Mouse (Mus musculus) frontal cortex, postnatal 25 days (tissue): ENCODE results near the gene Cacng1.

Source experiments
- DNase-seq, 2 experiments: peaks; one replicate each; pipeline ENCODE4 v3.0.0; 2022; ENCODE audit warnings: low spot score in 2 of 2

The Cacng1 gene

GRCm38 (mm10) chr11:107716332-107716938 is at the start of gene Cacng1:
Gene Cacng1, minus strand, starts transcription at chr11:107716522.
- DNase-seq, result no peak

DNA sequence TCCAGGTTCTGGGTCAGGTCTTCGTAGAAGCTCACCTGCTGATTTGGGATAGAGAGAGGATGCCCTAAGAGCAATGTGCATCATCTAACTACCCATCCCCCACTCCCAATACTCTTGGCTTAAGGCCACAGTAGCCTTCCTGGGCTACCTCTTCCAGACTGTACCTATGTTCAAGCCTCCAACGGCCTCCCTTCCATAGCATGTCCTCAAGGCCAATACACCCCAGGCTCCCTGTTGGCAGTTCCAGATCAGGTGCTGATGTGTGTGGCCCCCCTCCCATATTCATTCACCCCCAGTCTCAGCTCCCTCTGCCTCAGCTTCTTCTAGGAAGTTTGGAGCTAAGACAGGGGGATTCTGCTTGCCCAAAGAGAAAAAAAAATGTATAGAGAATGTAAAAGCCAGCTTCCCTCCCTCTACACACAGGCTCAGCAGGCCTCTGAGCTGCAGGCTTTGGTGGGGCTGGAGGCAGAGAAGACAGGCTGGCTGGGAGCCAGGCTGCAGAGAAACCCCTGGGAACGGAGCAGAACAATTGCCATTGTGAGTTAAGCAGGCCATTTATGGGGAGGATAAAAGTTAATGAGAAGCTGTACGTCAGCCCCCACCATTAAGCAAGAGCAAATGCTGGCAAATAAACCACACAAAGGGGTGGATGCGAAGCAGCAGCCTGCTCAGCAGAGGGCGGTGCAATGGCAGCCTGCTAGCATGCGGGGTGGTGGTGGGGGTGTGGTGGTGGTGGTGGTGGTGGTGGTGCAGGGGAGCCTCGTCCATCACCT is 46.6 kb upstream of the Cacng1 start:
- no peak for DNase-seq

DNA sequence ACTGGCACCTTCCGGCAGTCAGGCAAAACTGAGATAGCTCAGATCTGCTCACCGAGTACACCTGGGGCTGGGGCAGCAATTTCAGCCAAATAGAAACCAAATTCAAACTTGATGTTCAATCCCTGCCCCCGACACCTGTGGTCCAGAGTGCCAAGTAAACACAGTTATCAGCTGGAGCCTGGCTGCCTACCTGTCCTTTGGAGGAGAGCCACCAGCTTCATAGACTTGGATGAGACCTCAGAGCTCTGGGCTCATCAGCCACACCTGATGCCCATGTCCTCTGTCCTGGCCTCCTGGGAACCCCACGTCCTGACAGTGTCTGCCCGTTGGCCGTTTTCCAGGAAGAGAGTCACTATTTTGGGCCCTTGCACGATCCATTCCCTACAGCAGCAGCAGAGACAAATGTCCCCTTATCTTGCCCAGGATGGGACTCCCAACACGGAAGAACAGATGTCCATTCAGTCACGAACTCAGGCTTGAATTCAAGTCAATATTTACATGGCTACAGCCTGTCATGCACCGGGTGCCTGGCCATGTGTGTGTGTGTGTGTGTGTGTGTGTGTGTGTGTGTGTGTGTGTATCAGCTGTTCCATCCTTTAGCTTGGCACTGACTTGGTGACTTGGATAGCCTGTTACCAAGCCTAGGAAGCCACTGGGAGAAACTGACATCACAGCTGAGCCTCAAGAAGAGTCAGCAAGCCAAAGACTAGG is 45.6 kb upstream of the Cacng1 start:
- no peak for DNase-seq

- no peak for DNase-seq
These were observed 43.7 kb upstream of the Cacng1 start for GRCm38 (mm10) chr11:107760001-107760400.

GRCm38 (mm10) chr11:107759516-107759915 is 43.2 kb upstream of the Cacng1 start:
- DNase-seq, result no peak

- DNase-seq, result no peak
These were observed 32.8 kb upstream of the Cacng1 start for GRCm38 (mm10) chr11:107749114-107749513.

DNA sequence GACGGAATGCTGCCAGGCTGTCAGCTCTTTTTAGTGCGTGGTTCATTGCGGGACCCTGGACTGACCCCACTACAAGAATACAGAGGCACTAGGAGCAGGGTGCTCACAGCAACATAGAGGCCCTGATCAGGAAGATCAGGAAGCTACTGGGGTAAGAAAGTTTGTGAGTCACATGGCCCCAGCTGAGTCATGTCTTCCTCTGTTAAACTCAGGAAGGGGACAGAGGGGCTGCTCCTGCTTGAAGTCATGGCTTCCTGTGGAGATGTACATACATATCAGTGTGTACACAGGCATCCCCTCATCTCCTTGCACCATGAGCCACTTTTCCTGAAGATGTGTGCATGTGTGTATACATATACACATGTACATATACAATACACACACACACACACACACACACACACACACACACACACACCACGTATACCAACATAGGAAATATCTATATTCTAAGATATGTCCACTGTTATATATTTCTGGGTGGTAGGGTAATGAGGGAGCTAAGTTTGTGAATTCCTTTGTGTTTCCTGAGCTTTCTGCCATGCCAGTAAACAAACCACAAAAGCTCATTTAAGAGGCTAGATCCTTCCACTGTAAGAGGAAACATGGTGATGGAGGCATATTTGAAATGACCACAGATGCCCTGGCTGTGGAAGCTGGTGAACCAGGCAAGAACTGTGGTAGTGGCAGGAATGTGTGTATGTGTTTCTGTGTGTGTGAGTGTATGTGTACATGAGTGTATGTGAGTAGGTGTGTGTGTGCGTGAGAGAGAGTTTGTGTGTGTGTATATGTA is 32.1 kb upstream of the Cacng1 start:
- no peak for DNase-seq

- no peak for DNase-seq
These were observed 26.8 kb upstream of the Cacng1 start for GRCm38 (mm10) chr11:107743100-107743499.

- DNase-seq, result no peak
These were observed 22.2 kb upstream of the Cacng1 start for GRCm38 (mm10) chr11:107738418-107739099.

GRCm38 (mm10) chr11:107737886-107738285 is 21.6 kb upstream of the Cacng1 start:
- no peak for DNase-seq

- no peak for DNase-seq
These were observed 17.8 kb upstream of the Cacng1 start for GRCm38 (mm10) chr11:107734133-107734532.

GRCm38 (mm10) chr11:107731498-107731897 is 15.2 kb upstream of the Cacng1 start:
- no peak for DNase-seq

DNA sequence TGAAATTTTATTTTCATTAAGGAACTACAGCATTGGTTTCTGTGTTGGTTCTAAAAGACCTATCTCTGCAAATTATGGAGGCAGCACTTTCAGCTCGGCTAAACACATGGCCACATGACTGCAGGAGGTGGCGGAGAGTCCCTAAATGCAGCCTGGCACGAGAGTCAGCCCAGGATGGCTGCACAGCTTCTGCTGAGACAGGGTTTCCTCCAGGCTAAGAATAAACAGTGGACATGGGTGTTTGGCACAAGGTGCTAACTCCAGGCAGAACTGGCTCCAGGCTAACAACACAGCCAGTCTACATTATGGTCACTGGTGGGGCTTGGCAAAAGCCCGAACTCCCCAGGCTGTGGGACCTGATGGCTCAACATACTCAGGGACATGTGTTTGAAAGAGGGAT is 14.6 kb upstream of the Cacng1 start:
- no peak for DNase-seq

- DNase-seq, result no peak
These were observed 12.8 kb upstream of the Cacng1 start for GRCm38 (mm10) chr11:107729141-107729540.

GRCm38 (mm10) chr11:107728073-107728863 is 11.9 kb upstream of the Cacng1 start:
- DNase-seq, result no peak

DNA sequence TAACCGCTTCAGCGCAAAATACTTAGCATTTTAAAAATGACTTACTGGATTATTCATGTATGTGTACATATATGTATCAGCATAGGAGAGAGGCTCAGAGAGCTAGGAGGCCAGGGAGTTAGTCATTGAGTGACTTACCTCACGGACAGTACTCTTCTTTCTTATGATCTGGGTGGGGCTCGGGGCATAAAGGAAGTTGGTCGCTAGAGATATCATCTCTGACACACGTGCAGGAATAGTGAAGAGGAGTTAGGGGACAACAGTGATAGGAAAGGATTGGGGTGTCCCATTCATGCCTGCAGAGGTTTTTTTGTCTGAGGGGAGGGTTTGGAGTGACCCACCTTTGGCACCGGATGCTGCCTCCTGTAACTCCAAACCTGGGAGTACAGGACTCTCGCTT is 8.3 kb upstream of the Cacng1 start:
- DNase-seq, result no peak

DNA sequence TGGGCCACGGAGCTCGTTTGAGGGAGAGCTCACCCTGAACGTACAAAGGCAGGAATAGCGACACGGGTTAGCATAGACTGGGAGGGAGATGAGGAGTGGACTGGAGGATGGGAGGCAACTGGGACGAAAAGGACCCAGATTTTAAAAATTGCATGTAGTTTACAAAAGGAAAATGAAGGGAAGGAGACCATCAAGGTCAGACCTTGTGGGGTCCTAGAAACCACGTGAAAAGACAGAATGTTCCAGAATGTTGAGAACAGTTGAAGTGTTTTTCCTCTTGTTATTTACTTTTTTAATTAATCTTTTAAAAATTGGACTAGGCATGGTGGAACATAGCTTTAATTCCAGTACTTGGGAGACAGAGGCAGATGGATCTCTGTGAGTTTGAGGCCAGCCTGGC is 4.7 kb upstream of the Cacng1 start:
- DNase-seq, result no peak

DNA sequence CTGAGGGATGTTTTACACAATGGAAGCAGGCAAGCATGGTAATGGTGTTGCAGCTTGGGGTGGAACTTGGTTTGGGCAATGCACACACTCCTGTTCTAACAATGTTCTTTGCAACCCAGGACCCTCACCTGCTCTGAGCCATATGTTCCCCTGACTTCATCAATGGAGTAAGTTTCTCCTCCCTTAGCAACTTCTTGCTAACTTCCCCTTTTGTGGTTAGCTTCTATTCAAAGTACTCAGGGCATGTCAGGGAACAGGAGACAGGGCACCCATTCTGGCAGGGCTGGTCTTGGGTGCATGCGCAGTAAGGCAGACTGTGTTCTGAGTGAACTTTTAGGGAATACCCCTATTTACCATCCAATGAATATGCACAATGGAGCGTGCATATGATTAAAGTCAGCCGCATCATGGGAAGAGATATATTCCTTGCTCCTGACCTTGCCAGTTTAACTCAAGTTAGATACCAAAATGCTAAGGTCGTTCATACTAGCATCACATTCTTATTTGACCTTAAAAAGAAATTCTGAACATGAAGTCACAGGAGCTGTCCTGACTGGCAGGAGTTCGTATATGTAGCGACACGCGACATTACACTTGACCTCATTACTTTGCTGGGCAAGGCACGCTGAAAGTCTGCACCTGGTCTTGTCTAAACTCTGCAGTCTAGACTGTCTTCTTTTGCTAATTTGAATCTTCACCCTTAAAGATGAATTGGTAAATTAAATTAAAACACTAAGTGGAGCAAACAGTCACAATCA is 4.1 kb upstream of the Cacng1 start:
- DNase-seq, result no peak

- no peak for DNase-seq
These were observed 2.0 kb downstream of the Cacng1 start for GRCm38 (mm10) chr11:107714368-107714767.

DNA sequence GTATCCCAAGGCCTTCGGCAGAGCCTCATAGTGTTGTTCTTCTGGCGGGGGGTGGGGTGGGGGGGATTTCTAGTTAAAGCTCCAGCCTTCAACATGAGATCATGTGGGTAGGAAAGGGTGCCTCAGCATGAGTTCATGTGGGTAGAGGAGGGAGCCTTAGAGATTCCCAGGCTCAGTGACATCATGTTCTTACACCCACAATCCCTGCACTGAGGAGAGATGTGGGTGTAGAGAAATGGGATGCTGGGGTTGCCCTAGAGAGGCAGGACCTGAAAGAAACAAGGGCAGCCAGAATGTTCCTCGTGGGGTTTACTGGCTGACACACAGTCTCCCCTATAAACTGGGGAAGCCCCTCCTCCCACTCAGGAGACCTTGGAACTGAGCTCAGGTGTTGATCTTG is 5.9 kb downstream of the Cacng1 start:
- DNase-seq, result no peak
